Mouse (Mus musculus) CH12.LX (cell line): ENCODE data around the gene Slc32a1. TPM values are rescaled to one million over a fixed set of nuclear protein-coding genes. Genes with fewer than 3 reads are reported as not detected.

Source experiments
- DNase-seq: peaks from one replicate; pipeline ENCODE4 v3.0.0-alpha.2; 2013; ENCODE audit errors: extremely low read depth
- H3K27ac ChIP-seq: 2 replicates; pipeline ENCODE4 v1.5.1; 2012; ENCODE audit warnings: low read depth, mild to moderate bottlenecking, control low read depth, moderate library complexity; ENCODE audit not compliant: insufficient read depth
- H3K27me3 ChIP-seq: replicated peaks from 2 replicates; pipeline ENCODE3; 2012; ENCODE audit warnings: inconsistent platforms
- H3K36me3 ChIP-seq, 2 experiments: replicated peaks in 1 of 2; 2 replicates each; pipeline versions ENCODE3 to v1.6.1; 2012; ENCODE audit warnings: inconsistent platforms in 1 of 2, low read length in 1 of 2, mild to moderate bottlenecking in 1 of 2, mixed read lengths in 1 of 2, moderate library complexity in 1 of 2; ENCODE audit not compliant: control insufficient read depth in 1 of 2, insufficient read depth in 1 of 2
- H3K4me1 ChIP-seq, 2 experiments: 2 replicates each; pipeline ENCODE4 v1.6.1; 2012; ENCODE audit warnings: inconsistent platforms in 1 of 2, moderate library complexity in 1 of 2; ENCODE audit not compliant: insufficient read depth in 2 of 2, control insufficient read depth in 1 of 2
- H3K4me2 ChIP-seq: 2 replicates; pipeline ENCODE4 v1.6.1; 2012; ENCODE audit warnings: low read depth, mild to moderate bottlenecking, control low read depth; ENCODE audit not compliant: poor library complexity, insufficient read depth, severe bottlenecking
- H3K4me3 ChIP-seq, 3 experiments: fragments of 150-350 bp in 1 of 3; sonication (generic) in 1 of 3; replicated peaks in 1 of 3; 2 replicates each; pipeline versions ENCODE3 to v1.5.1; 2011 to 2012; ENCODE audit warnings: low read depth in 2 of 3, low read length in 2 of 3, mild to moderate bottlenecking in 2 of 3, moderate library complexity in 2 of 3, control low read depth in 1 of 3, improper control_type of control experiment in 1 of 3, inconsistent platforms in 1 of 3, mixed read lengths in 1 of 3; ENCODE audit not compliant: poor library complexity in 1 of 3
- H3K79me2 ChIP-seq: replicated peaks from 2 replicates; pipeline ENCODE4 v1.6.1; 2012; ENCODE audit warnings: mild to moderate bottlenecking, moderate library complexity; ENCODE audit not compliant: control insufficient read depth, poor library complexity, insufficient read depth, severe bottlenecking; ENCODE audit errors: extremely low read depth
- H3K9ac ChIP-seq: 2 replicates; pipeline ENCODE4 v1.6.1; 2012; ENCODE audit warnings: low read depth, mild to moderate bottlenecking, control low read depth, moderate library complexity; ENCODE audit not compliant: insufficient read depth
- H3K9me3 ChIP-seq: replicated peaks from 2 replicates; pipeline ENCODE3; 2012; ENCODE audit warnings: low read length, inconsistent platforms, mixed read lengths
- BHLHE40 ChIP-seq: IDR thresholded peaks from 2 replicates; pipeline ENCODE4 v1.6.1; 2011; ENCODE audit warnings: mild to moderate bottlenecking, low read depth, low read length, improper control_type of control experiment
- CHD2 ChIP-seq: IDR thresholded peaks from 2 replicates; pipeline ENCODE4 v1.6.1; 2011; ENCODE audit warnings: low read length, improper control_type of control experiment
- E2F4 ChIP-seq: IDR thresholded peaks from 2 replicates; pipeline ENCODE4 v1.6.1; 2011; ENCODE audit warnings: low read depth, low read length, improper control_type of control experiment; ENCODE audit not compliant: insufficient replicate concordance
- EP300 ChIP-seq: IDR thresholded peaks from 2 replicates; pipeline ENCODE4 v1.6.1; 2011; ENCODE audit warnings: low read length, improper control_type of control experiment
- ETS1 ChIP-seq: conservative IDR thresholded peaks from 2 replicates; pipeline ENCODE4 v1.6.1; 2012; ENCODE audit warnings: low read depth, mild to moderate bottlenecking, inconsistent platforms, low read length, improper control_type of control experiment, moderate library complexity
- GABPA ChIP-seq: IDR thresholded peaks from 2 replicates; pipeline ENCODE4 v1.6.1; 2012; ENCODE audit warnings: low read depth, low read length, improper control_type of control experiment, inconsistent platforms; ENCODE audit not compliant: insufficient replicate concordance
- HCFC1 ChIP-seq: IDR thresholded peaks from 2 replicates; pipeline ENCODE4 v1.6.1; 2012; ENCODE audit warnings: low read depth, mild to moderate bottlenecking, inconsistent platforms, low read length, improper control_type of control experiment
- JUN ChIP-seq: IDR thresholded peaks from 2 replicates; pipeline ENCODE4 v1.6.1; 2011; ENCODE audit warnings: low read depth, mild to moderate bottlenecking, low read length, improper control_type of control experiment, moderate library complexity; ENCODE audit not compliant: insufficient read depth
- JUND ChIP-seq: conservative IDR thresholded peaks from 2 replicates; pipeline ENCODE4 v1.6.1; 2011; ENCODE audit warnings: low read depth, low read length, improper control_type of control experiment
- KAT2A ChIP-seq: IDR thresholded peaks from 2 replicates; pipeline ENCODE4 v1.6.1; 2012; ENCODE audit warnings: low read length, improper control_type of control experiment, inconsistent platforms; ENCODE audit not compliant: insufficient replicate concordance
- MAFK ChIP-seq: IDR thresholded peaks from 2 replicates; pipeline ENCODE4 v1.6.1; 2011; ENCODE audit warnings: low read length, improper control_type of control experiment; ENCODE audit not compliant: insufficient replicate concordance
- MAX ChIP-seq: IDR thresholded peaks from 2 replicates; pipeline ENCODE4 v1.6.1; 2011; ENCODE audit warnings: low read length, improper control_type of control experiment
- MAZ ChIP-seq: IDR thresholded peaks from 2 replicates; pipeline ENCODE4 v1.6.1; 2012; ENCODE audit warnings: low read depth, mild to moderate bottlenecking, inconsistent platforms, low read length, improper control_type of control experiment, moderate library complexity
- MEF2A ChIP-seq: IDR thresholded peaks from 2 replicates; pipeline ENCODE4 v1.6.1; 2014; ENCODE audit warnings: low read depth, mild to moderate bottlenecking, inconsistent platforms, low read length, improper control_type of control experiment, borderline replicate concordance
- MYC ChIP-seq: IDR thresholded peaks from 2 replicates; pipeline ENCODE4 v1.6.1; 2011; ENCODE audit warnings: low read depth, mild to moderate bottlenecking, improper control_type of control experiment, low read length
- NELFE ChIP-seq: IDR thresholded peaks from 2 replicates; pipeline ENCODE4 v1.6.1; 2011; ENCODE audit warnings: low read depth, low read length, improper control_type of control experiment
- NRF1 ChIP-seq: IDR thresholded peaks from 2 replicates; pipeline ENCODE4 v1.6.1; 2014; ENCODE audit warnings: low read depth, mild to moderate bottlenecking, inconsistent platforms, low read length, improper control_type of control experiment, moderate library complexity
- PAX5 ChIP-seq: IDR thresholded peaks from 2 replicates; pipeline ENCODE4 v1.6.1; 2012; ENCODE audit warnings: low read length, inconsistent platforms, mixed read lengths
- POLR2A ChIP-seq: IDR thresholded peaks from 2 replicates; pipeline ENCODE4 v1.6.1; 2011; ENCODE audit warnings: low read depth, mild to moderate bottlenecking, improper control_type of control experiment, low read length
- POLR2AphosphoS2 ChIP-seq: IDR thresholded peaks from 2 replicates; pipeline ENCODE4 v1.6.1; 2011; ENCODE audit warnings: low read depth, low read length, improper control_type of control experiment
- RAD21 ChIP-seq: IDR thresholded peaks from 2 replicates; pipeline ENCODE4 v1.6.1; 2011; ENCODE audit warnings: low read depth, mild to moderate bottlenecking, low read length, improper control_type of control experiment, moderate library complexity
- RCOR1 ChIP-seq: conservative IDR thresholded peaks from 2 replicates; pipeline ENCODE4 v1.6.1; 2012; ENCODE audit warnings: low read depth, mild to moderate bottlenecking, inconsistent platforms, low read length, improper control_type of control experiment
- SMC3 ChIP-seq: IDR thresholded peaks from 2 replicates; pipeline ENCODE4 v1.6.1; 2011; ENCODE audit warnings: low read depth, low read length, improper control_type of control experiment
- TBP ChIP-seq: conservative IDR thresholded peaks from 2 replicates; pipeline ENCODE4 v1.6.1; 2011; ENCODE audit warnings: low read depth, low read length, improper control_type of control experiment
- TCF12 ChIP-seq: IDR thresholded peaks from 2 replicates; pipeline ENCODE4 v1.6.1; 2014; ENCODE audit warnings: low read depth, mild to moderate bottlenecking, inconsistent platforms, low read length, improper control_type of control experiment
- USF1 ChIP-seq: IDR thresholded peaks from 2 replicates; pipeline ENCODE4 v1.6.1; 2014; ENCODE audit warnings: low read depth, mild to moderate bottlenecking, inconsistent platforms, low read length, improper control_type of control experiment
- USF2 ChIP-seq: conservative IDR thresholded peaks from 2 replicates; pipeline ENCODE4 v1.6.1; 2011; ENCODE audit warnings: low read depth, low read length, improper control_type of control experiment
- ZMIZ1 ChIP-seq: IDR thresholded peaks from 2 replicates; pipeline ENCODE4 v1.6.1; 2012; ENCODE audit warnings: low read depth, mild to moderate bottlenecking, inconsistent platforms, low read length, improper control_type of control experiment
- dilution Hi-C: fragments of 300-500 bp; cut with MboI; formaldehyde crosslinking; loops from 2 replicates; pipeline ENCODE4 v1.14.3; 2020; ENCODE audit warnings: low sequenced_read_pairs; ENCODE audit not compliant: extremely low pct_unique_long_range_greater_than_20kb, extremely low pct_ligation_motif_present
- in situ Hi-C: fragments of 300-500 bp; cut with MboI; formaldehyde crosslinking; loops from 3 replicates; pipeline ENCODE4 v1.14.3; 2019; ENCODE audit warnings: low sequenced_read_pairs, low pct_ligation_motif_present, low pct_unique_long_range_greater_than_20kb, mixed read lengths
- polyA plus RNA-seq: library from polyadenylated mRNA; unstranded; fragments of >175 nt; gene quantifications from 2 replicates; pipeline ENCODE4 v1.2.1, GENCODE M21; 2012; ENCODE audit warnings: low read depth; ENCODE audit not compliant: insufficient read length
- total RNA-seq, 2 experiments: library from RNA; depleted of rRNA; stranded (reverse); fragments of 300-350 nt in 1 of 2; fragments of >200 nt in 1 of 2; gene quantifications; 2 replicates each; pipeline ENCODE4 v1.2.3; 2012 to 2014

Slc32a1 gene
- total and polyA plus RNA-seq, 3 experiments = not detected

GRCm38 (mm10) chr2:158655806-158656205, 45.2 kb downstream of the Slc32a1 start:
- TF ChIP-seq NELFE (no peak), EP300 (no peak), MAZ (no peak), TBP (no peak), KAT2A (no peak), POLR2AphosphoS2 (no peak), MAFK (no peak), MAX (no peak), MYC (no peak), JUND (no peak), NRF1 (no peak), RAD21 (no peak), ZMIZ1 (no peak), USF2 (no peak), MEF2A (no peak), E2F4 (no peak), HCFC1 (no peak), SMC3 (no peak), TCF12 (no peak), POLR2A (no peak)
- H3K4me2 ChIP-seq = no peak overlapping the region
- H3K9me3 ChIP-seq = peaks cover 4% of the 10 kb centered on the region
- in situ Hi-C loops (no loop called here), dilution Hi-C loops (no loop called here)
- no peaks in the 10 kb centered on the region for H3K79me2 ChIP-seq
- no peak overlapping the region for H3K4me3 ChIP-seq
- H3K4me1 ChIP-seq = peaks cover 0 to 3% of the 10 kb centered on the region in 2 experiments; a peak in 1 of 4 replicates
- no peak overlapping the region for H3K27ac ChIP-seq
- H3K36me3 ChIP-seq = no peaks in the 10 kb centered on the region
- no peak overlapping the region for H3K9ac ChIP-seq
- no peak for DNase-seq
- H3K27me3 ChIP-seq = no peaks in the 10 kb centered on the region

- H3K27ac ChIP-seq = no peak overlapping the region
- H3K9me3 ChIP-seq = peaks cover 4% of the 10 kb centered on the region
- TF ChIP-seq JUN = no peak
- TF ChIP-seq PAX5 = no peak
- TF ChIP-seq CHD2 = no peak
- no peak for TF ChIP-seq JUND
- no peak for TF ChIP-seq NRF1
- TF ChIP-seq GABPA = no peak
- no peak for TF ChIP-seq TBP
- no peak for TF ChIP-seq BHLHE40
- no peak for TF ChIP-seq MEF2A
- TF ChIP-seq MAX = no peak
- no peak for TF ChIP-seq TCF12
- no peak for TF ChIP-seq USF1
- TF ChIP-seq POLR2AphosphoS2 = no peak
- TF ChIP-seq NELFE = no peak
- TF ChIP-seq RAD21 = no peak
- no peak for TF ChIP-seq KAT2A
- TF ChIP-seq MAFK = no peak
- TF ChIP-seq RCOR1 = no peak
- TF ChIP-seq ETS1 = no peak
- DNase-seq = no peak
- no peaks in the 10 kb centered on the region for H3K36me3 ChIP-seq
- no peaks in the 10 kb centered on the region for H3K4me1 ChIP-seq
- dilution Hi-C loops (no loop called here), in situ Hi-C loops (no loop called here)
- no peaks in the 10 kb centered on the region for H3K27me3 ChIP-seq
- no peak overlapping the region for H3K4me2 ChIP-seq
- H3K4me3 ChIP-seq = no peak overlapping the region
- no peaks in the 10 kb centered on the region for H3K79me2 ChIP-seq
- no peak overlapping the region for H3K9ac ChIP-seq
These were observed 48.3 kb downstream of the Slc32a1 start for GRCm38 (mm10) chr2:158658822-158659221.
